Mouse (Mus musculus) lung, postnatal 10 days (tissue): Measurements from ENCODE around the gene Adnp.
A peak's percentile ranks its signal among the peaks of the same experiment; 100 is the strongest.

Experiments
- DNase-seq: peaks from one replicate; pipeline ENCODE4 v3.0.0; 2021

Adnp gene

DNA sequence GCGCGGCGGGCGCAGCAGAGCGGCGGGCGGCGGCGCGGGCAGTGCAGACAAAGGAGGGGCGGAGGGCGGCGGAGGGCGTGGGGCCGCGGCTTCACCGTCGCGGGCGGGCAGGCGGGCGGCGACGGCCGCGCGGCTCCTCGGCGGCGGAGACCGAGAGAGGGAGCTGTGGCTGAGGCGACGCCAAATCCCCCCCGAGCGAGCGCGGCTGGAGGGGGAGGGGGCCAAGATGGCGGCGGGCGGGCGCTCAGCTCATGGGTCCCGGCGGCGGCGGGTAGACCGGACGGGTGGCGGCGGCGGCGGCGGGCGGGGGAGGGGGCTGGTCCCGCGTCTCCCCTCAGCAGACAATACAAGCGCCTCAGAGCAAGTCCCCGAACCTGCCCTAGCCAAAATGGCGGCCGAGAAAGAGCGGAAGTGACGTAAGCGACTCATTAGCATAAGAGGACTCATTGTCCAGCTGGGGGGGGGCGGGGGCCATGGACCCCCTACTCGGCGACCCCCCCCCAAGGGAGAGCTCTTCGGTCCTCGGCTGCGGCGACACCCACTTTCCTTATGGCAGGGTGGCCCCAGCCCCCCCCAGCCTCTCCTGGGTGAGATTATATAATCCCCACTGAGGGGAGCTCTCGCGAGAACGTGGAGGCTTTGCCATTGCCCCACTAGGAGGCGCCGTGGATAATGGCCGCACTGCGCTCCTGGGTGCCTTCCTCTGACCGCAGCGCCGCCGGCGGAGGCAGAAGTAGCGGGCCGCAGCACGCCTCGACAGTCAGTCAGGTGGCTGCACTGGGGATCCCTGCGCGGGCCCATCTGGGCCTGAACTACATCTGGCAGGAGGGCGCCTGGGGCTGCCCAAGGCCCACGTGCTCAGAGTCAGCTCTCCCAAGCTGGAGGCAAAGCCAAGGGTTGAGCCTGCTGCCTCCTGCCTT, at the start of gene Adnp:
Gene Adnp, minus strand, starts transcription at position 388 of the 920 bp plus-strand sequence.
- DNase-seq, result peak; percentile 99

DNA sequence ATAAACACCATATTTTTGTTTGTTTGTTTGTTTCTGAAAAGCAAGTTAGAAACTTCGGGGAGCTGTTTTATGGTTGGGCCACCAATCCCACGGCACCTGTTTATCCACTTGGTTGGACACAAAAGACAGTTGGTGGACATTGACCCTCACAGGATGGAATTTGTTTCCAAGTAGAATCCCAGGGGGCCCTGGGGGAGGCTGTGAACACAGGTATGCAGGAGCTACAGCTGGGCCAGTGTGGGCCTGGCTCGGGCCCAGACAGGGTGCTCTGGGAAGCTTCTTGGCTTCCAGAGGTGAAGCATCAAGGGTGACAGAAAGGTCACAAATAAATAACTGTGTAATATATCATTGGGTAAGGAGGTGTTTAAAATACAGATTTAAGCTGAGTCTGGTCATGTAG, 49.6 kb upstream of the Adnp start:
- DNase-seq, result no peak

DNA sequence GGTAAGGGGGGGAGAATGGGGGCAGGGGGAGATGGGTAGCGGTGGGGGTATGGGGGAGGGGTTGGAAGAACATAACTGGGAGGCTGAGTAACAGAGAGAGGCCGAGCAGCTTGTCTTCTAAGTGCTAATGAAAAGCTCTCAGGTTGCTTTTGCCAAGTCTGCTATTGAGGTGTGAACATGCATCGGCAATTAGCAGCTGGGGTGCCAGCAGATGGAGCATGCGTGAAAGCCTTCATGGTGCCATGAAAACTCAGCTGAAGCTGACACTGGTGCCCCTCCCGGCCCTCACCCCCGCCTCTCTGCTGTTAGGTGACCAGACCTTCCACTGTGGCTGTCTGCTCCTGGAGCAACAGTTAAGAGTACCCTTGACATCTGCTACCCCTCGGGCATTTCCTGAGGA, 46.9 kb upstream of the Adnp start:
- DNase-seq, result no peak

DNA sequence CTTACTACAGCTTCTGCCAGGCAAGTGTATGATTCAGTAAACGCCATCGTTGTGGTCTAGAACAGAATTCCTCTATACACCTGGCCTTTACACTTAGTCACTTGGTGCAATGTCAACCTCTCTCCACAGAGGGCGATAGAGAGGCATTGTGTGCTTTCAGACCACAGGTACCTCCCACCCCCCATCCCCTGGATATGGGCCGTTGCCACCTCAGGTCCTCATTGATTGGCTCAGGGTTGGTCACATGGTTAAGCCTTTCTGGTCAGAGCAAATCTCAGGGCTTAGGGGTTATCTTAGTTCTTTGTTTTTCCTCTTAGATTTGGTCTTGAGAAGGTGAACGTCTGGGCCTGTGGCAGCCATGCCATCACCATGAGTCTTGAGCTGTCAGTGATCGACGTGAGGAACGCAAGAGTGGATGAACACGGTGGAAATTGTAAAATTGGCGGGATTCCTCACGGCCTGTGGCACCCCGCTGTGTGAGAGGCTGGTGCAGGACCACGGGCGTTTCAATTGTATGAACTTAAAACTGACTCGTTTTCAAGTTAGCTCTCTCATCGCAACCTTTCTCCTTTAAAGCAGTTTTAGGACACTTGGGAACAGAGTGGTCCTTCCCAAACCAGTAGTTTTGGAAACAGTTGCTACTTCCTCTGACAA, 45.9 kb upstream of the Adnp start:
- peak; percentile 31 for DNase-seq

DNA sequence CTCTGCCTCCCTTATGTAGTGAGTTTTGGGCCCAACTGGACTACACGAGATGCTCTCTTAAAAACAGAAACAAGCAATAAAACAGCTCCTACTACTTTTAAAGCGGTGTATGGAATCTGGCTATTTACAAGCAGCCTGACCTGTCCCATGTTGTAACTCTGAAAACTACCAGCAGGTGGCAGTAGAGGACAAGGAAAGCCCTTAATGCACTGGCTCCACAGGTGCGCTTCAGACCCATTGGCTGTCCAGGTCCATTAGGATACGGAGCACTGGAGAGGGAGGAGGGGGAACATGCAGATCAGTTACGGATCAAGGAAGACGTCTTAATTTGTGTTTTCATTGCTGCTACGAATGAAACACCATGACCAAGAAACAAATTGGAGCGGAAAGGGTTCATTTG, 43.4 kb upstream of the Adnp start:
- DNase-seq, result peak; percentile 86

DNA sequence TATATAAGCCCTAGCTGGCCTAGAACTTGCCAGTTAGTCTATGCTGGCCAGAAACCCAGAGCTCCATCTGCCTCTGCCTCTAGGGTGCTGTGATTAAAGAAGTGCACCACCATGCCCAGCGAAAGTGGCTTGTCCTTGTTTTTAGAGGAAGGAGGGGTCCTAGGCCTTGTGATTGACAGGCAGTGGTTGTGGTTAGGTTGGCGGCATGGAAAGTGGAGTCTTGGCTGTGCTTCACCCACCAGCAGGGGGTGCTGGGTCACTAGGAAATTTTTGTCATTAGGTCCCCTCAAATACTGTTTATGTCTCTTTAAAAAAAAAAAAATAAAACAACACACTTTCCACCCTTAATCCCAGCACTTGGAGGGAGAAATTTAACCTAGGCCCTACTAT, 41.9 kb upstream of the Adnp start:
- DNase-seq, result peak; percentile 40

DNA sequence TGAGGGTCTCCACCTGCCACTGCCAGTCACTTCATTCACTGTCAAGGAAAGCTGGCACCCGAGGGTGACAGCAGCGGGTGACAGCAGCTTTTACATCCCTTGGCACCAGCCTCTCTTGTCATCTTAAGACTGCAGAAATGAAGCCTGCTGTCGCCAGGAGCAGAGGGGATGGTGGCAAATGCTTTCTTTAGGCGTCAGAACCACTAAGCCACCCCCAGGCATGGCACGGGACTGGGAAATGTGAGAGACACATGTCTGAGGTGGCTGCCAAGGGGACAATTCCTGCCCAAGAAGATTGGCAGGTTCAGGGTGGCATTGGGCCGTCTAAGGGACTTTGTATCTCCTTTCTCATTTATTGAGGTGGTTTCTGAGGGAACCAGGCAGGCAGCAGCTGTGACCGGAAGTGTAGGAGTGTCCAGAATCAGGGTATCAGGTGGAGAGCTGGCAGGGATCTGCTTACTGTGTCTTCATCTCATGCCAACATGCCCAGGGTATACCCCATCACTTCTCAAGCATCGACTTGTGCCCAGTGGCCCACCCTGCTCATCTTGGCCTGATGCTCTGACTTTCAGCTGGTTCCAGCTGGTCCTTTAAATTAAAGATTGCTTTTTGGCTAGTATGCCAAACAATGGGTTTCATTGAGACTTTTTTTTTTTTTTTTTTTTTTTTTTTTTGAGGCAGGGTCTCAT, 41.4 kb upstream of the Adnp start:
- DNase-seq, result no peak

DNA sequence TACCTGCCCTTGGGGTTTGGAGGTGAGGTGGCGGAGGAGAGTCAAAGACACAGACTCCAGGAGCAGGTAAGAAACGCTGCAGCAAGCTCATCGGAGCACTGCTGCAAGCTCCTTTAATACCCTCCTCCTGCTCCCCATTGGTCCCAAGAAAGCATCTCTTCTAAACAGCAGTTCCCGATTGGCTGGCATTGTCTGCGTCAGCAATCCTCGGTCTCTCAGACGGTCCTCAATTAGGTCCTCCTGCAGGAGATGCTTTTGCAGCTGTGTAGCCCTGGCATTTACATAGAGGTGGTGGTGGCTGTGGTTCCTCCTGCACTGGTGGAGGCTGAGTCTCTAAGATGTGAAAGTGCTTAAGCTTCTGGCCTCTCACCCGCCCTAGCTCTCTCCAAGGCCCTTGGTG, 38.7 kb upstream of the Adnp start:
- DNase-seq, result no peak

DNA sequence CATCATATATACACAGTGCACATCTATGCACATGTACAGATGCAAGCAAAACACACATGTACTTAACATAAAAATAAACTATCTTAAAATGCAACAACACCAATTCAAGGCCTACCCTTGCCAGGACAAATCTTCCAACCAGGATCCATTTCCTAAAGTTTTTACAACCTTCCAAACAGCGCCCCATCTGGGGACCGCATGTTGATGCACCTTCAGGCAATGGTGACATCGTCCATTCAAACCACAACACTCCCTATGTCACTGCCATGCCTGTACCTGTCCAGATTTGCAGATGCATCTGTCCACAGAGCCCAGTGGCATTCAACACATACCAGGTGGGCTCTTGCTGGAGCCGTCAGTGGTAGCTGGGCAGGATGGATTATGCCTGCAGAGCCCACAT, 36.4 kb upstream of the Adnp start:
- DNase-seq, result no peak

DNA sequence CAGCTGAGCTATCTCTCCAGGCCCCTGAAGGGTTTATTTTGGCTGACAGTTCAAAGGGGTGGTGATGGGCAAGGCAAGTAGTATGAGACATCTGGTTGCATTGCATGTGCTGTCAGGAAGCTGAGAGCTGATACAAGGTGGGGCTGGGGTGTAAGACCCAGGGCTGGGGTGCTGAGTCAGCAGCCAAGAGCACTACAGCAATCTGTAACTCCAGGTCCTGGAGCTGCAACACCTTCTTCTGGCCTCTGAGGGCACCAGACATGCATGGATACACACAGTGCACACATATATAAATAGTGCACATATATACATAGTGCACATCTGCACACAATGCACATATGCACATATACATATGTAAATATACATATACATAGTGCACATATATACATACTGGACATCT, 35.9 kb upstream of the Adnp start:
- DNase-seq, result peak; percentile 41

DNA sequence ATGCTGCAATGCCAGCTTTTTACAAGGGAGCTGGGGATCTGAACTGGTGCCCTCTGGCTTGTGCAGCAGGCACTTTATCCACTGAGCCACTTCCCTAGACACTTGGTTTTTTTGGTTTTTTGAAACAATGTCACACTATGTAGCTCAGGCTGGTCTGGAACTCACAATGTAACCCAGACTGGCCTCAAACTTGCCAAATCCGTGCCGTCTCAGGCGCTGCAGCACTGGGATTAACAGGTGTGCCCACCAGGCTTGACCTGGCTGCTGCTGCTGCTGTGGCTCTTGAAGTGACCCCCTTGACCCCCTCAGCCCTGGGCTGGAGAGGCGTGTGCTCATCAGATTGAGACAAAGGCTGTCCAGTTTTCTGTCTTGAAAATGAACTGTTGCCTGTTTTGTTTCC, 31.4 kb upstream of the Adnp start:
- no peak for DNase-seq

DNA sequence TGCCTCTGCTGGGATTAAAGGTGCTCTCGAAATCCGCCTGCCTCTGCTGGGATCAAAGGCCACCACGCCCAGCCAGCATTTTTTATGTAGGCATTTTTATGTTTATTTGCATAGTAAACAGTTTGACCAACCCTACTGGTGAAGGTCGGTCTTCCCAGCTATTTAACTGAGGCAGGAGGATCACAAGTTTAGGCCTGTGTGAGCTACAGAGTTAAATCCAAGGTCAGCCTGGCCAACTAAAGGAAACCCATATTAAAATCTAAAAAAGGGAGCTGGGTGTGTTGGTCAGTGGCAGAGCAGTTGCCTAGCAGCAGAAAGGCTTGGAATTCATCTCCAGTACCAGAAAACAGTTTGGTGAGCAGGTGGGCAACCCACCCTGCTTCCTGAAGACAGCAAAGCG, 26.4 kb upstream of the Adnp start:
- no peak for DNase-seq

DNA sequence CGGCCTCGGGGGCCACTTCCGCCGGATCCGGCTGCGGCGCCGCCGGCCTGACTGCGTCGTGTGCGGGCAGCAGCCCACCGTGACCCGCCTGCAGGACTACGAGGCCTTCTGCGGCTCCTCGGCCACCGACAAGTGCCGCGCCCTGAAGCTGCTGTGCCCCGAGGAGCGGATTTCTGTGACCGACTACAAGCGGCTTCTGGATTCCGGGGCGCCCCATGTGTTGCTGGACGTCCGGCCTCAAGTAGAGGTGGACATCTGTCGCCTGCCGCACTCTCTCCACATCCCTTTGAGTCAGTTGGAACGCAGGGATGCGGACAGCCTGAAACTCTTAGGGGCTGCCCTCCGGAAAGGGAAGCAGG, 24.5 kb upstream of the Adnp start:
- DNase-seq, result no peak

DNA sequence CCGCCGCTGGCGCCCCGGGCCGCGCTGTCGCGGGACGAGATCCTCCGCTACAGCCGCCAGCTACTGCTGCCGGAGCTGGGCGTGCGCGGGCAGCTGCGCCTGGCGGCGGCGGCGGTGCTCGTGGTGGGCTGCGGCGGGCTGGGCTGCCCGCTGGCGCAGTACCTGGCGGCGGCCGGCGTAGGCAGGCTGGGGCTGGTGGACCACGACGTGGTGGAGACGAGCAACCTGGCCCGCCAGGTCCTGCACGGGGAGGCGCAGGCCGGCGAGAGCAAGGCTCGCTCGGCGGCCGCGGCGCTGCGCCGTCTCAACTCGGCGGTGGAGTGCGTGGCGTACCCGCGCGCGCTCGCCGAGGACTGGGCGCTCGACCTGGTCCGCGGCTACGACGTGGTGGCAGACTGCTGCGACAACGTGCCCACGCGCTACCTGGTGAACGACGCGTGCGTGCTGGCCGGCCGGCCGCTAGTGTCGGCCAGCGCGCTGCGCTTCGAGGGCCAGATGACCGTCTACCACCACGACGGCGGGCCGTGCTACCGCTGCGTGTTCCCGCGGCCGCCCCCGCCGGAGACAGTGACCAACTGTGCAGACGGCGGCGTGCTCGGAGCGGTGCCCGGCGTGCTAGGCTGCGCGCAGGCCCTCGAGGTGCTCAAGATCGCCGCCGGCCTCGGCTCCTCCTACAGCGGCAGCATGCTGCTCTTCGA, 24.0 kb upstream of the Adnp start:
- DNase-seq, result peak; percentile 29

DNA sequence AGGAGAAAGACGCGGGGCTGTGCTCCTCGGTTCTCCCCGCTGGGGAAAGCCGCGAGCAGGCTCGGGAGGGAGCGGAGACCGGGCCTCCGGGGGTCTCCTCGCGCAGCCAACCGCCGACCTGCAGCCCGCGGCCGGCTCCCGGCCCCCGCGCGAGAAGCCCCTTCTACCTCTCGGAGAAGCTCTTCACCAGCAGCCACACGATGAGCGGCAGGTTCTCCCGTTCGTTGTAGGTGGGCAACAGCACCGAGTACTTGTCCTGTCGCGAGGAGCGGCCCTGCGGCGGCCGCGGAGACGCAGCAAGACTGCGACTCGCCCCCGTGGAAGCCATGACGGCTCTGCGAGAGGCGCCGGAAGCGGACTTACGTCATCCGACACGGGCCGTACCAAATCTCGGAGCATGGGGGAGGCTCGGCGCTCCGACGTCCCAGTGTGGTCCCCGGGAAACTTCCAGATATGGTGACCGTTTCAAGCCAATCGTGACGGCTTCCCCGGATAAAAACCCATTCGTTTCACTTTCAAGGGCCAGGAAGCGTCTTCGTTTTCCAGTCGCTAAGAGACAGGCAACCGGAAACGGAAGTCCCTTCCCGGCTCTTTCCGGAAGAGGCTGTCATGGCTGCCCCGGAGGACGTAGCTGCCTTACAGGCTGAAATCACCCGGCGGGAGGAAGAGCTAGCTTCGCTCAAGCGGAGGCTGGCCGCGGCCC, 23.3 kb upstream of the Adnp start, which contains the start of the genes Gm20716, Dpm1 and Mocs3:
Gene Gm20716, minus strand, starts transcription at position 339 of the 703 bp plus-strand sequence.
Gene Dpm1, minus strand, starts transcription at position 566 of the 703 bp plus-strand sequence.
Gene Mocs3, plus strand, starts transcription at position 597 of the 703 bp plus-strand sequence.
- peak; percentile 84 for DNase-seq

DNA sequence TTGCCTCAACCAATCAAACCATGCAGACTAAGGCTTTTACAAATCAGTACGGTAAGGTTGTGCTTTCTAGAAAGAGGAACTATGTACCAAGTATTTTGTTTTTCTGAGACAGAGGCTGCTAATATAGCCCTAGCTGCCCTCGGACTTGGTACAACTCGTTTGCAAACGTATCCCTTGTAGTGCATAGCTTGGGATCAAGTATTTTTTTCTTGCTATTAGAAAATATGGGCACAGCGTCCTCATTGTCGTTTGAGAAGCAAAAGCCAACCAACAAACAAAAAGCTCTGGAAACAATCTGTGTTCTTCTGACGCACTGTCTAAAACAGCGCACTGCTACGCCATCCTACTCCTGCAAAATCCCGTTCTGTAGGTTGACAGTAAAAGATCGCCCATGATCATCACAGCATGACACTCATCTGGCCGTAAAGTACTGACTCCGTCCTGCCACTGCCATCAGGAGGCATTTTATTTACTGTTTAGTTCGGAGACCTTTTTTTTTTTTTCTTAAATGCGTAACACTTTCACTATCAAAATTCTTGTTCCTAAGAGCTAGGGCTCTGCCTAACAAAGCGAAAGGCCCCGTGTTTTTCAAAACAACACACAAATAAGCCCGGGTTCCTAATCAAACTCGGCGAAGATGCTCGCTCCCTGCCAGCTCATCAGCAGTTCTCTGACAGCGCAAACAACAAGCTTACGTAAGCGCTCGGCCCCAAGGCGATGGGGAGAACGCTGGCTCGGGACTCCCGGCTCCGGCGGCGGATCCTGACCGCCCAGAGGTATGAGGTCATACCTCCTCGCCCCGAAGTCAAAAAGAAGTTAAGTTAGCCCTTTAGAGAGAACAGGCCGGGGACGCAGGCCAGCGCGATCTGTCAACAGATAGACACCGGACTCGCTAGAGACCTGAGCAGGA, 22.5 kb upstream of the Adnp start:
- peak; percentile 45 for DNase-seq

DNA sequence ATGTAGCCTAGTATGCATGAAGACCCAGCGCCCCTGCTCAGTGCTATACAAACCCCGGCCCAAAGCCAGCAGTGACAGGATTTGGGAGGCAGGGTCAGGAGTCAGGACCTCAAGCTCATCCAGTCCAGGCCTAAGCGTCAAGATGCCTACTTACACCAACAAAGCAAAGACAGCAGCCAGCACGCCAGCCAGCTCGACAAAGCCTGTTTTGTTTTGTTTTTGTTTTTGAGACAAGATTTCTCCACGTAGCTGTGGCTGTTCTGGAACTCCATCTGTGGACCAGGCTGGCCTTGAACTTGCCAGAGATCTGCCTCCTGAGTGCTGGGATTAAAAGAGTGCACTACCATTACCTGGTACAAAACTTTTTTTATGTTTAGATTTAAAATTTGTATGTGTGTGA, 16.4 kb upstream of the Adnp start:
- no peak for DNase-seq

DNA sequence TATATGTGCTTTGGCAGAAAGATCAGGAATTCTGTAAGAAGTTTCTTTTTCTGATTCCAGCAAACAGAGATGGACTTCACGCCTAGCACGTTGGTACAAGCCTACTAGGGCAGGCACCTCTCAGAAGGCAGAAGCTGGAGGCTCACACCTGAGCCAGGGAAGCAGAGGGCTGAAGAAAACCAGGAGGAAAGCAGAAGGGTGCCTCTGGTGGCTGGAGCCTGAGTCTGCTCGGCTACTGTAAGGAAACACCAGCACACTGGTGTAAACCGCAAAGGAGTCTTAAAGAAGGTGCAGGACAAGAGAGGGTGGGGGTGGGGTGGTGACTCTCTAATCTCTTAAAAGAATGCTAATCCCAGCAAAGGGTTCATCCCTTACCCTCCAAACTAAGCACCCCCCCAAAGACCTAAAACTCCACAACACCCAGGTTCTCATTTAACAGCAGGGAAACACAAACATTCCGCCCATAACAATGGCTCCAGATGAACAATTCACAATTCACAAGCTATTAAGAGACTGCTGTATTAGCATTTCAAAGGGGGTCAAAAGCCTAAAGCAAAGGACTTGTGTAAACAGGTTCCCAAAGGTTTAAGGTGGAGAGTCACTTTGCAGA, 7.0 kb upstream of the Adnp start:
- DNase-seq, result no peak

DNA sequence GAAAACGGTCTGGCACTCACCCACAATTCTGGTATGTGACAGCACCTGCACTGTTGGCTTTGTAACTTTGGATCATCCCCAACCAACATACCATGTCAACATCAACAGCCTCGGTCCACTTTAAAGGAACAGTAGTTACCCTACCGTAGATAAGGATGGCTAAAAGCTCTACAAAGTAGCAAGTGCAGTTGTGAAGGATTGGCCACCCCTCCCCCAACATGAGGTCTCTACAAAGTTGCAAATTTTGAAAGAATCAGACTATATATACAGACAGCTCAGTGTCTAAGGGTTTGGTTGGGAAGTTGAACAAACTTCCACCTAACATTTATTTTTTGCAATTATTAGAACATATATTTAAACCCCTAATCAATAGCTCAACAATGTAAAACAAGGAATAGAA, 971 bp upstream of the Adnp start:
- no peak for DNase-seq
